Mouse (Mus musculus) lung, postnatal 36 days (tissue): ENCODE measurements around the gene Fgfr2.
"Not testable (repeated sequence)": the region's sequence is repeated elsewhere in the genome, so short reads cannot be mapped to it uniquely, and the experiment has no call there.

Source experiments
- DNase-seq: peaks from one replicate; pipeline ENCODE4 v3.0.0; 2022; ENCODE audit warnings: mixed read lengths

The Fgfr2 gene

DNA sequence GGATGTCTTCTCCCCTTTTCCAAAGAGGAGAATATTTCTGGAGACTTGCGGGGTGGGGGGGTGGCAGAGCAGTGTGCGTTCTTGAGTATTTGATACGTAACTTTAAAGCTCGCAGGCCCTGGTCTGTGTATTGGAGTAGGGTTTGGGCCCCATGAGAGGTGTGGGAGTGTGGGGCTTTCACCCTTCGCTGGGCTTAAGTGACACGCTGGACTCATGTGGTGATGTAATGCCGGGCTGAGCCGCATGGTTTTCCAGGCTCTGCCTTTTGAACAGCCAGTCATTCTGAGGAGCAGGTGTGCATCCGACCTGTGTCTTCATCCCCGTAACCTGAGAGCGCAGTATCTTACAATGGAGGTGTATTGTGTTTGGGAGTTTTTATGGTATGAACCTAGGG, 2429.4 kb downstream of the Fgfr2 start:
- no peak for DNase-seq

DNA sequence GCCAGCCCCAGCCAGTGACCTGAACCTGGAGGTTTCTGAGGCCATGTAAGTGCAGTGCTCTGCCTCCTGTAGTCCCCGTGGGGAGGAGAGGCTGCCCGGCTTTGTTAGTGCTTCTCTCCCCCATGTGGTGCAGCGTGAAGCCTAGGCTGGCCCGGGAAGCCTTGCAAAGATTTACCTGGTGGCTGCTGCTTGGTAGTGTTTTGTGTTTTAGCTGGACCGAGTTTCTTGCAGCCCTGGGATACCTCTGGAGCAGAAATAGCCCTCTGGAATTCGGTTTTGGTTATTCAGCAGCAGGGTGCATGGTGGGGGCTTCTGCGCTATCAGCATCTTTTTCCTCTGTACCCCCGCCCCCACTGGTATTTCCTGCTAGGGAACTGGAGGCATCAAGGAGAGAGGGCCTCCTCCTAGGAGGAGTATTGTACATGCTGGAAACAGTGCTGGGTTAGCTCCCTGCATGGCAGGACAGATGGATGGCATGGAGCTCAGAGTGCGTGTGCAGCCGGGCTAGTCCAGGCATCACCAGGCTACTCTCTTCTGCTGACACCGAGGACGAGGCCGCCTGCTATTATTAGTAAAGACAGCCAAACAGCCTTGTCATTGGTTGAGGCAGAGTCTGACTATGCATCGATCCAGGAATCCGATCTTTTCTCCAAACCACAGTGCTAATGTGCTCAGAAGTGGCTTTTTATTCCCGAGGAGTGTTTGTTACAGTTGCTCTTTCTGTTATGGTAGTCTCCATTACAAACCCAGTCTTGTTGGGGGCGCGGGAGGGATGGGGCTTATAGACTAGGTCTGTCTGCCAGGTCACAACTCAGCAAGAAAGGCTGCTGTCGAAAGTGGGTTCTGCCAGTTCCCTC, 2430.0 kb downstream of the Fgfr2 start:
- no peak for DNase-seq

GRCm38 (mm10) chr7:130692392-130692942, 2430.7 kb downstream of the Fgfr2 start:
- DNase-seq: peak; percentile 48

DNA sequence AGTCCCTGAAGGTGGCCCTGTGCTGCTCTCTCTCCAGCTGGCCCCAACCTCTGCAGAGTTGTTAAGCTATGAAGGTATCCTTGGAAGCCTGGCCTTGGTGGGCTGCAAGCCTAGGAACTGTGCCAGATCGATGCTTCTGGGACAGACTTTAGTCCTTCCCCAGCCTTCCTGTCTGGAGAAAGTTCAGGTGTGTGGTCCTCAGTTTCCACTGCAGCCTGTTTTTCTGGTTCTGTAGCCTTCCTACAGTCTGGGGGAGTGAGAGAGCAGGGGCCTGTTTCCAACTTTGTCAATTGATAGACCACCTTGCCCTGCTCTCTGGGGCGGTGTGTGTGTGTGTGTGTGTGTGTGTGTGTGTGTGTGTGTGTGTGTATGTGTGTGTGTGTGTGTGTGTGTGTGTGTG, 2431.2 kb downstream of the Fgfr2 start:
- no peak for DNase-seq

GRCm38 (mm10) chr7:130690869-130691268, 2432.3 kb downstream of the Fgfr2 start:
- DNase-seq: no peak

- DNase-seq: no peak
Measured at GRCm38 (mm10) chr7:130688601-130689000, 2434.5 kb downstream of the Fgfr2 start.

- peak; percentile 54 for DNase-seq
Measured at GRCm38 (mm10) chr7:130681798-130682197, 2441.4 kb downstream of the Fgfr2 start.

GRCm38 (mm10) chr7:130678414-130678813, 2444.7 kb downstream of the Fgfr2 start:
- DNase-seq: no peak

DNA sequence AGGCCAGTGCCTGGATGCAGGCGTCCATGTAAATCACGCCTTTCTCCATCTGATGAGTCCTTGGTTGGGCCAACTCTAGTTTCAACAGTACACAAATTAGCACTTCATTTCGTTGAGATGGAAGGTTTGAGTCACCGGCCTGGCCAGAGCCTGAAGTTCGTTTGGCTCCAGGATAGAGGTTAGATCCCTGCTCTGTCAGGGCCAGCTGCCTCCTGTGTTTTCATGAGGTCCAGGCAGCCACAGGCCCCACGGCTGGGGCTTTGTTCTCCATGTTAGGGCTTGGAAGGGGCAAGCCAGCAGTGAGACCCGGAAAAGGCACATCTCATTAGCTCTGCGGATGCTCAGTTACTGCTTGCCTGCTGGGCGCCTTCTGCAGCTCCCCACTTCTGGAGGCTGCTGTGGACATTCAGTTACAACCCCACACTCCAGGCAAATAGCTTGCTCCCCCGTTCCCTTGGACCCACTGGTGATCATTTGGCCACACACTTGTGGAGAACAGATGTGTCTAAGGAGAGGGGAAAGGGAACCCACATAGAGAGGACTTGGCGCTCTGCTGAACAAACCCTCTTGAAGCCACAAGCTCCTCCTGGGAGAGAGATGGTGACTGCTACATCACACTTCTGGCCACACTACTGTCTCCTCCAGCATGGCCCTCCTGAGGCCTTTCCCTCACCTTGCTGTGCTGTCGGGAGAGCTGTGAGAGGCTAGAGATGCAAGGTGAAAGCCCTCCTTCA, 2445.4 kb downstream of the Fgfr2 start:
- no peak for DNase-seq

DNA sequence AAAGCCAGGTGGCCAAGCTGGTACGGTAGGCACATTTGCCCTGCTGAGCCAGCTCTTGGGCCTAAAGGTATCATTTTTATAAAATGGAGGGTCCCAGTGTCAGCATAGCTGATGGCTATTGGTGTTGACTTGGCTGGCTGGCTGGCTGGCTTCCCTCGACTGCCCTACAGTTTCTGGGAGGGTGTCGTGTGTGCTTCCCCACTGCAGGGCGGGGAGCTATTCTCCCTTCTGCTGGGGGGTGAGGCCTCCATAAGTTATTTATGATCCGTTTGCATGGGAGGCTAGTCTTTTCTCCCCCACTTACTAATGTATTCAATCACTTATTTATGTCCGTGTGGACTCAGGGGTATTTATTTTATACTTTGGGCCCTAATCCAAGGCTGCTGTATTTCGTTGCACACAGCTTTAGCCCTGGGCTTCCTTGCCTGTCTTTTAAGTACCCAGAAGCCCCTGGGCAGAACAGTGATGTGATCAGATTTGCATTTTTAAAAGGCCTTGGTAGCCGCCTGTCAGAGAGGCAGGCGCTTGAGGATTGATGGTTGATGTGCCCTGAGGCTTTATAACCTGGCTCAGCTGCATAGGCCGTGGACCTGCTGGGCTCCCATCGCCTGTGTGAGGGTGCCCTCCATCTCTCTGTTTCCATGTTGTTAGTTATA, 2446.1 kb downstream of the Fgfr2 start:
- no peak for DNase-seq

DNA sequence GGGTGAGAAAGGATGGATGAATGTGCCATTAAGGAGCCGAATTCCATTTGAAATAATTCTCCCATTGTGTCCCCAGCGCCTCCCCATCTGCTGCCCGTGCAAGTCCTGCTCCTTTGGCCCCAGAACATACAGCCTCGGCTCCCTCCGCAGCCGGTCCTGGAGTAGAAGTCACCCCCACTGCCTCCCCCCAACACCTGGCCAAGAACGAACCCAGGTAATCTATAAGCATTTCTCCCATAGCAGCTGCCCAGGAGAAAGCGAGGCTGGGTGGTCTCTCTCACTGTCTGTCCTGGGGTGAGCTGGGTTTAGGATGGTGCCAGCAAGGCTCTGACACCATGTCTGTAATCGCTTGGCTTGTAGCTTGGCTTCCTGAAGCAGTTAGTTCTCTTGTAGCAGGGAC, 2448.6 kb downstream of the Fgfr2 start:
- no peak for DNase-seq

DNA sequence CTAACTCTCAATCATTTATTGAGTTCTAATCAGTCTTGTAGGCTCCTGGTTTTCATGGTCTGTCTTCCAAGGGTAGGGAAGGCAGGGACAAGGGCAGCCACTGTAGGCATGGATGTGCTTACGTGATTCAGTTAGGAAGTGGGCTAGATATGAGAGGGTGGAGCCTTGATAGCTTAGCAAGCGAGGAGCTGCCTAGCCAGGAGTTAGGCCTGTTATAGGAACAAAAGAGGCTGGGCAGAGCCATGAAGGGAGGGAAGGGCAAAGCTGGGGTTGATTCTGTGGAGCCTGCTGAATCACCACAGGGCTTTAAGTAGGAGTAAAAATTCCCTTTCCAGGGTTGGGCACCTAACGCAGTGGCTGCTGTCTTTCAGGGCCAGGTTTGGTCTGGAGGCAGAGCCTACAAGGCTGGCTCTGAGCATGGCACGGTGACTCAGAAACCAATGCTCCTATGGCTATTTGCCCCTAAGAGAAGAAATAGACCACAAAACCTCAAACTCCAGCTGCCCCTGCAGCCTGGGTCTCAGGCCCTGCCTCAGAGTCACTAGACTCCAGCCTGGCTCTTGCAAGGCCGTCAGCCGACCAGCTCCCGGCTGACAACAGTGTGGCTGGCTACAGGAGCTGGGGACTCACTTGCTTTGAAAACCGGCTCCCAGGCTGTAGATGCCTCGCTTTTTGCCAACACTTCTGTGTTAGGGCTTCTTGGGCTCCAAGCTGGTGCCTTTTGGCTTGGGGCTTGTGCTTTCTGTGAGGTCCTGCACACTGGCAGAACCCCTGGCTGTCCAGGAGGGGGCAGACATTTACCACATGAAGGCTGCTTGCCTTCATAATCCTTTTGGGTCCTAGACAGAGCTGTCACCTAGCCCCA, 2449.7 kb downstream of the Fgfr2 start:
- peak; percentile 47 for DNase-seq

DNA sequence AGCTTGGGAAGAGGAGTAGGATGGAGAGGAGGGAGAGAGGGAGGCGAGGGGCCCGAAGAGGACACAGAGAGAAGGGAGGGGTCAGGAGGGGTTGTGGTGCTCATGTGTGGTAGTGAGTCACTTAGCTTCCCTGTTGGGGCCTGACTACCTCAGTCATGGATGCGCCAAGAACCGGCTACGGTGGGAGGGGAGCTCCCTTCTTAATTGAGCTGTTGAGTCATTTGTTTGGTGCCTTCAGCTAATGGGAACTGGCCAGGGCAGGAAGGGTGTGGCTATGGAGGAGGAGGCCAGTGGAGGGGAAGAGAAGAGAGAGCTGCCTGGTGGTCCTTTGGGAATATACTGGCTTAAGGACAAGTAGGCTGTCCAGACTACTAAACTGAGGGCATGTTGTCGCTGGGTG, 2451.8 kb downstream of the Fgfr2 start:
- DNase-seq: peak; percentile 68

DNA sequence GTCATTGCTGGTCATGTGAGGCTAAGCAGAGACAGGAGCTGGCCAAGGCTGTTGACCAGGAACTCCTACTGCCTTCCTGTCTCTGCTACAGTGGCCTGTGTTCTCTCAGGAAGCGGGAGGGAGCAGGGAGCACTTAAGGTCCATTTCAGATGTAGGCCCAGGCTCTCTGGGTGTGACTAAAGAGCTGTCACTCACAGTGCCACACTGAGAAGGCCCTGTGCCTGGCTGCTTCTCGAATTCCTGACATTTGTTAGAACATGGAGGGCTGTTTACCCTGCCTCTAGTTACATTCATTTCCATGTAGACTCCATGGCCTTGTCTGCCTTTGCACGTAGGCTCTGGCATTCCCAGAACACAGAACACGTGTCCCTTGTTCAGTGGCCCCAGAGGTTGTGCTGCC, 2452.8 kb downstream of the Fgfr2 start:
- DNase-seq: peak; percentile 70

DNA sequence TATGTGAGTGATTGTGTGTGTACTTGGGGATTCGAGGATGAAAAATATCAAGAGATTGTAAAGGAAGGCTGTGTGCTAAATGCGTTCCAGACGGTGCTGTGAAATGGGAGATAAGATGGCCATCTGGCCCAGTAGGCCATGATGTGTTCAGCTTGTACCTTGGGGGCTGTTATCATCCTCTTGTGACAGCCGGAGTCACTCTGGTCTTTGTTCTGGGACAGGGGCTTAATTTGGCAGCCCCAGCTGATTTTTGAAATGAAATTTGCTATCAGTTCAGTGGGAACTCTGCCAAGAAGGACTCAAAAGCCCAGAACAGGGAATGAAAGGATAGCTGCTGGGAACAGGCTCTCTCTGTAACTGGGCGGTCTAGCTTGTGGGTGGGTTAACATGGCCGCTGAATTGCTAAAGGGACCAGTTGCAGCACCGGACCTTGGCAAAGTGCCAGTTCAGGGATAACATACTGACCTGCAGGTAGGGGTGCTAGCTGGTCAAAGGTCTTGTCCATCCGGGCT, 2453.7 kb downstream of the Fgfr2 start:
- DNase-seq: no peak

- DNase-seq: no peak
Measured at GRCm38 (mm10) chr7:130668729-130669281, 2454.3 kb downstream of the Fgfr2 start.

GRCm38 (mm10) chr7:130668013-130668412, 2455.1 kb downstream of the Fgfr2 start:
- DNase-seq: not testable (repeated sequence)

- DNase-seq: no peak
Measured at GRCm38 (mm10) chr7:130665358-130665757, 2457.8 kb downstream of the Fgfr2 start.

- DNase-seq: no peak
Measured at GRCm38 (mm10) chr7:130664629-130665028, 2458.5 kb downstream of the Fgfr2 start.

DNA sequence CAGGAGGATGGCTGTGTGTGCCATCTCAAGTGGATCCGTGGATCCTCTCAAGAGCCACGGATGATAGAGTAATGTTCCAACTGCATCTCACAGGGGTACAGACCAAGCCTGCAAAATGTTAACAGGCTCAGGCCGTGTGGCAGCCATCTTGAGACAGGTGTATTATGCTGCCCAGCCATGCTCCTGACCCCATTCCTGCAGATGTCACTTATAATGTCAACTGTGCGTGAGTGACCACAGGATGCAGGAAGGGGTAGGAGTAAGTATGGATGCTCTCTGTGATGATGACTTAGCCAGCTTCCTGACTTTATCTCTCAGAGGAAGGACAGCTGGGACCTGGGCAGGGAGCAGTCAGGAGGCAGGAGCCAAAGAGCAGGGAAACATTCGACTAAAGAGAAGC, 2459.1 kb downstream of the Fgfr2 start:
- DNase-seq: no peak

DNA sequence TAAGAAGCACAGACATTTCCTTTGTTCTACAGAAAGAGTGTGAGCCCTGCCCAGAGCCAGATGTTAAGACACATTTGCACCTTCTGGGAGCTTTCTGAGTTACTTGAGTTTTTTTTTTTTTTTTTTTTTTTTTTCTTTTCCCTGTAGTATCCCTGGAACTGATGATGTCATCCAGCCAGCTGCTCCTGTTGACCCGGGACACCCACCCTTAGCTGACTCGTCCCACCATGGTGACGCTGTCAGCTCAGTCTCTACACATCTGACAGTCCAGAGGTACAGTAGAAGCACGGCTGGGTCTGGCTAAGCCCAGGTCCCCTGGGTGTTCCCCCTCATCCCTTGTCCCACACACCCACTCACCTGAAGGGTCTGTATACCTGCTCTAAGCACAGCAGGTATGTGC, 2460.3 kb downstream of the Fgfr2 start:
- DNase-seq: no peak

DNA sequence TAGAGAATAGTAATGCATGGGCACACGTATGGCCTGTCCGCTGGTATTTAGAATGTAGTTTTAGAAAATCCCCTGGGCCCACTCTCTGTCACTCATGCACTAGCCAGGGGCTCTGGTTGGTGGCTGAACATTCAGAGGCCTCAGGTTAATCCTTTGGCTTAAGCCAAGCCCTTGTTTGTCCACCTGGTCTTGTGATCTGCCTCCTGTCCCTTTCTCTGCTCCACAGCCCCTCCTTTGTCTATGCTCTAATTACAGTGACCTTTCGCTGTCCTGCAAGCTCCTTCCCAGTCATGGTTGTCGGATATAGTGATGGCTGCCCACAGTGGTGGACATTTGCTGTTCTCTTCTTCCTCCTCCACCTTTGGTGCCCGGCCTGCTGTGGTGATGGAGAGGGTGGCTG, 2460.9 kb downstream of the Fgfr2 start:
- no peak for DNase-seq
